Mouse (Mus musculus) neural tube, embryonic 13.5 days (tissue): ENCODE data around the gene Cdk1. TPM values are rescaled to one million over a fixed set of nuclear protein-coding genes. Genes with fewer than 3 reads are reported as not detected.

ENCODE experiments used
- ATAC-seq: fragments of 200-750 bp; cut with Nextera tagmentation; 2 replicates; pipeline ENCODE4 v1.8.0; 2017; ENCODE audit warnings: low read depth, mild to moderate bottlenecking, moderate TSS enrichment, moderate library complexity
- H3K27ac ChIP-seq: fragments of 300-500 bp; sonication (generic); replicated peaks from 2 replicates; pipeline ENCODE4 v1.5.1; 2015; ENCODE audit warnings: moderate library complexity, mild to moderate bottlenecking, inconsistent platforms
- H3K27me3 ChIP-seq: fragments of 300-500 bp; sonication (generic); 2 replicates; pipeline ENCODE4 v1.6.1; 2015; ENCODE audit warnings: mild to moderate bottlenecking, inconsistent platforms
- H3K36me3 ChIP-seq: fragments of 300-500 bp; sonication (generic); 2 replicates; pipeline ENCODE4 v1.6.1; 2015; ENCODE audit warnings: mild to moderate bottlenecking, inconsistent platforms
- H3K4me1 ChIP-seq: fragments of 300-500 bp; sonication (generic); replicated peaks from 2 replicates; pipeline ENCODE4 v1.6.1; 2015; ENCODE audit warnings: inconsistent platforms
- H3K4me2 ChIP-seq: fragments of 300-500 bp; sonication (generic); 2 replicates; pipeline ENCODE4 v1.6.1; 2015; ENCODE audit warnings: inconsistent platforms, mild to moderate bottlenecking, moderate library complexity
- H3K4me3 ChIP-seq: fragments of 300-500 bp; sonication (generic); 2 replicates; pipeline ENCODE4 v1.5.1; 2015; ENCODE audit warnings: mild to moderate bottlenecking, inconsistent platforms
- H3K9ac ChIP-seq: fragments of 300-500 bp; sonication (generic); 2 replicates; pipeline ENCODE4 v1.6.1; 2015; ENCODE audit warnings: moderate library complexity, mild to moderate bottlenecking, inconsistent platforms
- H3K9me3 ChIP-seq: fragments of 300-500 bp; sonication (generic); 2 replicates; pipeline ENCODE4 v1.6.1; 2016; ENCODE audit warnings: inconsistent platforms
- WGBS: fragments of 180-500 bp; shearing (Covaris S2); methylation state at CpG from one replicate; pipeline ENCODE4 v1.1.7; 2015; 5-methylcytosine and 5-hydroxymethylcytosine counted together
- polyA plus RNA-seq: library from polyadenylated mRNA; unstranded; fragments of >200 nt; fragmentation: Nextera tagmentation; extraction: Ambion mirVana; gene quantifications from 2 replicates; pipeline ENCODE4 v1.2.1, GENCODE M21; 2015

Cdk1 gene
- polyA plus RNA-seq, 1 experiment from 2014 or later, result 91.3 TPM

- no peaks in the 10 kb centered on the region for H3K9me3 ChIP-seq
- no peaks in the 10 kb centered on the region for H3K36me3 ChIP-seq
- H3K4me3 ChIP-seq, result no peak overlapping the region
- no peak overlapping the region for H3K27ac ChIP-seq
- ATAC-seq, result no peak
- no peak overlapping the region for H3K9ac ChIP-seq
- H3K27me3 ChIP-seq, result no peaks in the 10 kb centered on the region
- peaks cover 4% of the 10 kb centered on the region; the same call in 1 of the 2 replicates for H3K4me1 ChIP-seq
- no peak overlapping the region for H3K4me2 ChIP-seq
- 78% methylated on average over 13 of the region's 13 CpGs for WGBS
These were observed 28.8 kb downstream of the Cdk1 start for GRCm38 (mm10) chr10:69323986-69324385.

- no peak overlapping the region for H3K4me3 ChIP-seq
- 43% methylated on average over 15 of the region's 15 CpGs for WGBS
These were observed 31.2 kb downstream of the Cdk1 start for GRCm38 (mm10) chr10:69321519-69322035.

GRCm38 (mm10) chr10:69320667-69321518 lies 31.8 kb downstream of the Cdk1 start:
- WGBS, result 46% methylated on average over 21 of the region's 21 CpGs
- Histone ChIP-seq H3K36me3 (no peaks in the 10 kb centered on the region), H3K9me3 (no peaks in the 10 kb centered on the region), H3K4me1 (peaks cover 4% of the 10 kb centered on the region; the same call in 1 of the 2 replicates), H3K27ac (no peak overlapping the region), H3K4me2 (peak overlapping the region; percentile 35), H3K9ac (no peak overlapping the region), H3K4me3 (no peak overlapping the region), H3K27me3 (no peaks in the 10 kb centered on the region)
- peak; percentile 78; the same call in 1 of the 2 replicates for ATAC-seq

More at GRCm38 (mm10) chr10:69321519-69322035, 31.2 kb downstream of the Cdk1 start:
- Histone ChIP-seq H3K36me3 (no peaks in the 10 kb centered on the region), H3K4me1 (peaks cover 4% of the 10 kb centered on the region; the same call in 1 of the 2 replicates), H3K27me3 (no peaks in the 10 kb centered on the region), H3K9ac (no peak overlapping the region), H3K4me2 (peak overlapping the region; percentile 35), H3K27ac (no peak overlapping the region), H3K9me3 (no peaks in the 10 kb centered on the region)
- no peak for ATAC-seq

- Histone ChIP-seq H3K4me3 (no peak overlapping the region), H3K27me3 (no peaks in the 10 kb centered on the region; the same call in 1 of the 2 replicates), H3K9me3 (no peaks in the 10 kb centered on the region), H3K4me2 (no peak overlapping the region), H3K4me1 (peaks cover 4% of the 10 kb centered on the region; the same call in 1 of the 2 replicates), H3K36me3 (no peaks in the 10 kb centered on the region), H3K9ac (no peak overlapping the region), H3K27ac (no peak overlapping the region)
- 82% methylated on average over 11 of the region's 11 CpGs for WGBS
- no peak for ATAC-seq
These were observed 34.2 kb downstream of the Cdk1 start for GRCm38 (mm10) chr10:69318514-69318913.

- Histone ChIP-seq H3K4me1 (no peaks in the 10 kb centered on the region; the same call in 1 of the 2 replicates), H3K4me3 (no peak overlapping the region), H3K9ac (no peak overlapping the region), H3K36me3 (no peaks in the 10 kb centered on the region), H3K27ac (no peak overlapping the region), H3K4me2 (no peak overlapping the region), H3K27me3 (no peaks in the 10 kb centered on the region; the same call in 1 of the 2 replicates), H3K9me3 (no peaks in the 10 kb centered on the region)
- no peak for ATAC-seq
- WGBS, result 56% methylated on average over 8 of the region's 8 CpGs
These were observed 38.8 kb downstream of the Cdk1 start for GRCm38 (mm10) chr10:69313944-69314343.

- H3K27ac ChIP-seq, result no peak overlapping the region
- no peak overlapping the region for H3K9ac ChIP-seq
- H3K27me3 ChIP-seq, result no peaks in the 10 kb centered on the region; the same call in 1 of the 2 replicates
- no peak for ATAC-seq
- H3K36me3 ChIP-seq, result no peaks in the 10 kb centered on the region
- no peaks in the 10 kb centered on the region for H3K9me3 ChIP-seq
- H3K4me3 ChIP-seq, result no peak overlapping the region
- H3K4me1 ChIP-seq, result no peaks in the 10 kb centered on the region; the same call in 1 of the 2 replicates
- no peak overlapping the region for H3K4me2 ChIP-seq
- WGBS, result 59% methylated on average over 16 of the region's 16 CpGs
These were observed 40.9 kb downstream of the Cdk1 start for GRCm38 (mm10) chr10:69311867-69312266.

- Histone ChIP-seq H3K27me3 (no peaks in the 10 kb centered on the region), H3K27ac (no peak overlapping the region), H3K4me1 (no peaks in the 10 kb centered on the region; the same call in 1 of the 2 replicates), H3K4me2 (no peak overlapping the region), H3K9me3 (no peaks in the 10 kb centered on the region), H3K4me3 (no peak overlapping the region), H3K36me3 (no peaks in the 10 kb centered on the region), H3K9ac (no peak overlapping the region)
- 69% methylated on average over 5 of the region's 5 CpGs for WGBS
- ATAC-seq, result no peak
These were observed 43.6 kb downstream of the Cdk1 start for GRCm38 (mm10) chr10:69309109-69309508.

- H3K9ac ChIP-seq, result no peak overlapping the region
- H3K4me2 ChIP-seq, result no peak overlapping the region
- no peaks in the 10 kb centered on the region for H3K4me1 ChIP-seq
- 51% methylated on average over 5 of the region's 5 CpGs for WGBS
- H3K4me3 ChIP-seq, result no peak overlapping the region
- H3K36me3 ChIP-seq, result no peaks in the 10 kb centered on the region
- peak; percentile 53; the same call in 1 of the 2 replicates for ATAC-seq
- H3K27ac ChIP-seq, result no peak overlapping the region
- H3K9me3 ChIP-seq, result no peaks in the 10 kb centered on the region
- no peaks in the 10 kb centered on the region for H3K27me3 ChIP-seq
These were observed 45.7 kb downstream of the Cdk1 start for GRCm38 (mm10) chr10:69307067-69307466.

- WGBS, result 68% methylated on average over 14 of the region's 14 CpGs
- no peak overlapping the region for H3K9ac ChIP-seq
- no peaks in the 10 kb centered on the region for H3K27me3 ChIP-seq
- ATAC-seq, result no peak
- H3K4me3 ChIP-seq, result no peak overlapping the region
- no peak overlapping the region for H3K27ac ChIP-seq
- H3K36me3 ChIP-seq, result no peaks in the 10 kb centered on the region
- H3K4me2 ChIP-seq, result no peak overlapping the region
- no peaks in the 10 kb centered on the region for H3K9me3 ChIP-seq
- no peaks in the 10 kb centered on the region for H3K4me1 ChIP-seq
These were observed 46.5 kb downstream of the Cdk1 start for GRCm38 (mm10) chr10:69306205-69306604.

- no peak overlapping the region for H3K9ac ChIP-seq
- H3K27ac ChIP-seq, result no peak overlapping the region
- H3K36me3 ChIP-seq, result no peaks in the 10 kb centered on the region
- H3K9me3 ChIP-seq, result no peaks in the 10 kb centered on the region
- H3K4me1 ChIP-seq, result no peaks in the 10 kb centered on the region
- no peak overlapping the region for H3K4me2 ChIP-seq
- ATAC-seq, result no peak
- 46% methylated on average over 7 of the region's 7 CpGs for WGBS
- H3K4me3 ChIP-seq, result no peak overlapping the region
- H3K27me3 ChIP-seq, result no peaks in the 10 kb centered on the region
These were observed 47.1 kb downstream of the Cdk1 start for GRCm38 (mm10) chr10:69305600-69305999.

- Histone ChIP-seq H3K4me2 (no peak overlapping the region), H3K4me3 (no peak overlapping the region), H3K27ac (no peak overlapping the region), H3K4me1 (no peaks in the 10 kb centered on the region), H3K9me3 (no peaks in the 10 kb centered on the region), H3K9ac (no peak overlapping the region), H3K27me3 (no peaks in the 10 kb centered on the region), H3K36me3 (no peaks in the 10 kb centered on the region)
- ATAC-seq, result no peak
- WGBS, result 84% methylated on average over 3 of the region's 3 CpGs
These were observed 47.9 kb downstream of the Cdk1 start for GRCm38 (mm10) chr10:69304819-69305218.

GRCm38 (mm10) chr10:69302667-69303066 lies 50.1 kb downstream of the Cdk1 start:
- Histone ChIP-seq H3K9me3 (no peaks in the 10 kb centered on the region), H3K9ac (no peak overlapping the region), H3K4me1 (no peaks in the 10 kb centered on the region), H3K36me3 (no peaks in the 10 kb centered on the region), H3K4me3 (no peak overlapping the region), H3K27ac (no peak overlapping the region), H3K4me2 (no peak overlapping the region), H3K27me3 (no peaks in the 10 kb centered on the region)
- no peak for ATAC-seq
- 91% methylated on average over 3 of the region's 3 CpGs for WGBS
